Mouse (Mus musculus): ENCODE data around the gene Dcaf5. TPM values are rescaled to one million over a fixed set of nuclear protein-coding genes. Genes with fewer than 3 reads are reported as not detected.

The Dcaf5 gene
- polyA plus RNA-seq, 1 experiment = 15.2 TPM

DNA sequence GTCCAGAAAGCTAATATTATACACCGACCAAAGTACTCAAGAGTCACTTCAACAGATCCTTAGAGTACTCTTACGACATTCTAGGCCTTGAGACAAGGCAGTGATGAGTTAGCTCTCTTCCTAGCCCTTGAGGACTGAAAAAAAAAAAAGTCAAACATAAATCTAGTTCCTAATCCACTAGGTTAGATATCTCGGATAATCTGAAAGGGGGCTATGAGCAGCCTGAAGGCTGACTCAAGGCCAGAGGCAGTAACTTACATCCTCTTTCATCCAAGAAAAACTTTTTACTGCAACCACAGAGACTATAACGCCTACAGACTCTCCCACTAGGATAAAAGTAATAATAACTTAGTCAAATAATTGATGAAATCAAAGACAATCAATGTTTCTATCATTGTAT, 60.7 kb downstream of the Dcaf5 start:
- H3K4me3 ChIP-seq (ENCODE audit: low read depth, low read length) = no peak overlapping the region
- no peak overlapping the region for H3K27ac ChIP-seq (ENCODE audit: insufficient read depth, low read depth, low read length)
- 0 out of 2 replicates have a peak, but pooled peaks cover 2% of the 10 kb centered on the region for H3K4me1 ChIP-seq (ENCODE audit: control insufficient read depth, insufficient read depth, insufficient read length, low read length)
- H3K27me3 ChIP-seq (ENCODE audit: control insufficient read depth, insufficient read depth, low read length) = no peaks in the 10 kb centered on the region
- TF ChIP-seq CTCF (IDR thresholded peaks at IDR 0.05; ENCODE audit: extremely low read depth, insufficient read length, insufficient replicate concordance, low read depth, low read length) (no peak), POLR2A (IDR thresholded peaks at IDR 0.05; ENCODE audit: low read depth, low read length) (no peak)
- peaks cover 19% of the 10 kb centered on the region for H3K36me3 ChIP-seq (ENCODE audit: control insufficient read depth, insufficient read depth, low read length)
- WGBS = 91% methylated on average over 4 of the region's 4 CpGs

GRCm38 (mm10) chr12:80374736-80375135, 61.7 kb downstream of the Dcaf5 start:
- H3K4me3 ChIP-seq (ENCODE audit: low read depth, low read length) = no peak overlapping the region
- WGBS = 82% methylated on average over 2 of the region's 2 CpGs

GRCm38 (mm10) chr12:80372946-80373345, 63.5 kb downstream of the Dcaf5 start:
- H3K27ac ChIP-seq (ENCODE audit: insufficient read depth, low read depth, low read length) = no peak overlapping the region
- H3K36me3 ChIP-seq (ENCODE audit: control insufficient read depth, insufficient read depth, low read length) = peaks cover 19% of the 10 kb centered on the region
- H3K4me1 ChIP-seq (ENCODE audit: control insufficient read depth, insufficient read depth, insufficient read length, low read length) = no peaks in the 10 kb centered on the region
- 95% methylated on average over 8 of the region's 8 CpGs for WGBS
- no peaks in the 10 kb centered on the region for H3K27me3 ChIP-seq (ENCODE audit: control insufficient read depth, insufficient read depth, low read length)
- no peak overlapping the region for H3K4me3 ChIP-seq (ENCODE audit: low read depth, low read length)
- TF ChIP-seq CTCF (IDR thresholded peaks at IDR 0.05; ENCODE audit: extremely low read depth, insufficient read length, insufficient replicate concordance, low read depth, low read length) = no peak
- TF ChIP-seq POLR2A (IDR thresholded peaks at IDR 0.05; ENCODE audit: low read depth, low read length) = no peak

More at GRCm38 (mm10) chr12:80374736-80375135, 61.7 kb downstream of the Dcaf5 start:
- no peak for TF ChIP-seq CTCF (IDR thresholded peaks at IDR 0.05; ENCODE audit: extremely low read depth, insufficient read length, insufficient replicate concordance, low read depth, low read length)
- TF ChIP-seq POLR2A (IDR thresholded peaks at IDR 0.05; ENCODE audit: low read depth, low read length) = no peak
- H3K36me3 ChIP-seq (ENCODE audit: control insufficient read depth, insufficient read depth, low read length) = peaks cover 19% of the 10 kb centered on the region
- H3K27ac ChIP-seq (ENCODE audit: insufficient read depth, low read depth, low read length) = no peak overlapping the region
- no peaks in the 10 kb centered on the region for H3K27me3 ChIP-seq (ENCODE audit: control insufficient read depth, insufficient read depth, low read length)
- no peaks in the 10 kb centered on the region for H3K4me1 ChIP-seq (ENCODE audit: control insufficient read depth, insufficient read depth, insufficient read length, low read length)

DNA sequence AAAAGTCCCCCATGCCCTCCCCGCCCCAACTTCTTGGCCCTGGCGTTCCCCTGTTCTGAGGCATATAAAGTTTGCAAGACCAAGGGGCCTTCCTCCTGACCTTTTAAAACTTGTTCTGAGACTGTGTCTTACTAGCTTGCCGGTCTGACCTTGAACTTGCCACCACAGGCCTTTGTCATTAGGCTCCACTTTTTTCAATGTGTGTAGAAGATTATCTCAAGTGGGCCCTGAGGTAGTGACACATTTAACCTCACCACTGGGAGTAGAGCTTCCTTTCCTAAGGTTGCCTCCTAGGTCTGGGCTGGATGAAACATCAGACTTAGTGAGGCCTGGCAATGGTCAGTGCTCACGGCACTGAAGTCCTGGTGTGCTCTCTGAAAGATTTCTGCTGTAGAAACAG, 69.2 kb downstream of the Dcaf5 start:
- TF ChIP-seq POLR2A (IDR thresholded peaks at IDR 0.05; ENCODE audit: low read depth, low read length) = no peak
- TF ChIP-seq CTCF (IDR thresholded peaks at IDR 0.05; ENCODE audit: extremely low read depth, insufficient read length, insufficient replicate concordance, low read depth, low read length) = no peak
- Histone ChIP-seq H3K27me3 (ENCODE audit: control insufficient read depth, insufficient read depth, low read length) (no peaks in the 10 kb centered on the region), H3K4me1 (ENCODE audit: control insufficient read depth, insufficient read depth, insufficient read length, low read length) (no peaks in the 10 kb centered on the region; the same call in 1 of the 2 replicates), H3K4me3 (ENCODE audit: low read depth, low read length) (no peak overlapping the region), H3K27ac (ENCODE audit: insufficient read depth, low read depth, low read length) (no peak overlapping the region), H3K36me3 (ENCODE audit: control insufficient read depth, insufficient read depth, low read length) (peaks cover 11% of the 10 kb centered on the region)
- whole genome bisulfite sequencing = 90% methylated on average over 4 of the region's 4 CpGs

DNA sequence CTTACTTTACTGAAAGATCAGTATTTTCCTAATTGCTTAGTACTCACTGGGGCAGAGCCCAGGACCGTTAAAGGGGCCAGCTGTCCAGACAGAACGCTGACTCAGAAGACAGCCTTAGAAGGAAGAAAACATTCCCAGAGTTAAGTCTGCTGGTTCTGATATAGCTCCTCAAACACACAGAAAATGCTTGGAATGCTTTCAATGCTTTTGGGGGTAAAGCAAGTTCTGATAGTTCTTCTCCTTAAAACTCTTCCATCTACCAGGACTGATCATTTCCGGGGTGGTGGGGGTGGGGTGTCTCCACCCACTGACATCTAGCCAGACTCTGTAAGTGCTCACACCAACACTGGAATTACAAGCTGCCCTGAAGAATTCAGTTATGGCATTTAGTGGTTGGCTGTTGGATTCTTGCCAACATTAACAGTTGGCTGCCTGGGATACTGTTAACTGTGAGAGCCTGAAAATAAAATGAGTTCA, 70.4 kb downstream of the Dcaf5 start:
- H3K27me3 ChIP-seq (ENCODE audit: control insufficient read depth, insufficient read depth, low read length) = no peaks in the 10 kb centered on the region
- H3K4me1 ChIP-seq (ENCODE audit: control insufficient read depth, insufficient read depth, insufficient read length, low read length) = no peaks in the 10 kb centered on the region; the same call in 1 of the 2 replicates
- H3K4me3 ChIP-seq (ENCODE audit: low read depth, low read length) = no peak overlapping the region
- TF ChIP-seq POLR2A (IDR thresholded peaks at IDR 0.05; ENCODE audit: low read depth, low read length) (no peak), CTCF (IDR thresholded peaks at IDR 0.05; ENCODE audit: extremely low read depth, insufficient read length, insufficient replicate concordance, low read depth, low read length) (no peak)
- peaks cover 13% of the 10 kb centered on the region for H3K36me3 ChIP-seq (ENCODE audit: control insufficient read depth, insufficient read depth, low read length)
- WGBS = 13% methylated on average over 3 of the region's 3 CpGs
- H3K27ac ChIP-seq (ENCODE audit: insufficient read depth, low read depth, low read length) = peak overlapping the region; percentile 42; the same call in 1 of the 2 replicates

- no peaks in the 10 kb centered on the region; the same call in 1 of the 2 replicates for H3K4me1 ChIP-seq (ENCODE audit: control insufficient read depth, insufficient read depth, insufficient read length, low read length)
- H3K36me3 ChIP-seq (ENCODE audit: control insufficient read depth, insufficient read depth, low read length) = peaks cover 15% of the 10 kb centered on the region
- 88% methylated on average over 3 of the region's 3 CpGs for WGBS
- H3K27ac ChIP-seq (ENCODE audit: insufficient read depth, low read depth, low read length) = no peak overlapping the region
- H3K4me3 ChIP-seq (ENCODE audit: low read depth, low read length) = no peak overlapping the region
- no peaks in the 10 kb centered on the region for H3K27me3 ChIP-seq (ENCODE audit: control insufficient read depth, insufficient read depth, low read length)
- TF ChIP-seq POLR2A (IDR thresholded peaks at IDR 0.05; ENCODE audit: low read depth, low read length) = no peak
- no peak for TF ChIP-seq CTCF (IDR thresholded peaks at IDR 0.05; ENCODE audit: extremely low read depth, insufficient read length, insufficient replicate concordance, low read depth, low read length)
Measured at GRCm38 (mm10) chr12:80365345-80365744, 71.1 kb downstream of the Dcaf5 start.

DNA sequence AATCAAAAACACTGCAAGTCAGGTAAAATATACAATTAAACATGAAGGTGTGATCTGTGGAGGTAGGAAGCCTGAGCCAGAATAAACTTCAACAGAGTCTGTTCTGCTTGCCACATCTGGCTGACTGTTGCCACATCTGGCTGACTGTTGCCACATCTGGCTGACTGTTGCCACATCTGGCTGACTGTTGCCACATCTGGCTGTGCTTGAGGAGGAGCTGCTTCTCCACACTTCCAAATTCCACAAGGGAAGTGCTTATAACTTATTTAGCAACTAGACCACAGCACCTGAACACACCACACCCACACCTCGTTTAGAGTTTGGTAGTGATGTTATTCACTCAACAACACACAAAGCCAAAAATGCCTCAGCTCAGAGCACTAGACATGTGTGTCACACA, 74.7 kb downstream of the Dcaf5 start:
- Histone ChIP-seq H3K36me3 (ENCODE audit: control insufficient read depth, insufficient read depth, low read length) (peaks cover 21% of the 10 kb centered on the region), H3K4me1 (ENCODE audit: control insufficient read depth, insufficient read depth, insufficient read length, low read length) (no peaks in the 10 kb centered on the region; the same call in 1 of the 2 replicates), H3K27me3 (ENCODE audit: control insufficient read depth, insufficient read depth, low read length) (no peaks in the 10 kb centered on the region), H3K27ac (ENCODE audit: insufficient read depth, low read depth, low read length) (no peak overlapping the region), H3K4me3 (ENCODE audit: low read depth, low read length) (no peak overlapping the region)
- WGBS = 64% methylated on average over 1 of the region's 1 CpGs
- TF ChIP-seq POLR2A (IDR thresholded peaks at IDR 0.05; ENCODE audit: low read depth, low read length) = no peak
- TF ChIP-seq CTCF (IDR thresholded peaks at IDR 0.05; ENCODE audit: extremely low read depth, insufficient read length, insufficient replicate concordance, low read depth, low read length) = no peak
